23 mouse cellular contexts compared by ENCODE assay signal in the genomic region with DNA sequence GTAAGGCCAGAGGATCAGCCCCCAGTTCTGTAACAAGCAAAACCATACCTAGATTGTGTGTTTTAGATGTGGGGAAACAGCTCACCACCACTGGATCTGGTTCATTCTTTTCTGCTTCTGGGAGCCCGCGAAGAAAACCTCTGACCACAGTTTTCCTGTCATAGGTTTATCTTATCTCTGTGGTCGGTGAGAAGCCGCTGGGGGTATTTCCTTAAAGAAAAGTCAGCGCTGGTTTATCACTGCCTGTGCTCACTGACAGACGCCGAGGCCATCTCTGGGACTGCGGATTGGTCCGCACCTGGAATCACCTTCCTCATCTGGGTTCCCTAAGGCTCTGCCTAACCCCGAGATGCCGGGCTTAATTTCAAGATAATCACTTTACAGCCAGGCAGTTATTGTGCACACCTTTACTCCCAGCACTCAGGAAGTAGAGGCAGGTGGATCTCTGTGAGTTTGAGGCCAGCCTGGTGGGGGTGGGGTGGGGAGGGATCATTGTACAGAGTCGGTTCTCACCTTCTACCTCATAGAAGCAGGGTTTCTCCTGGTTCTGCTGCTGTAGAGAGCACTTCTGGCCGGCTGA. TPM values are rescaled to one million over a fixed set of nuclear protein-coding genes. Genes with fewer than 3 reads are reported as not detected.
DNase-seq lines count a peak whose midpoint lies in the region; ATAC-seq and TF ChIP-seq lines count a peak whose summit lies in the region.
"Had no signal": no experiment of that assay in that cellular context is flagged by ENCODE, and none has a peak within 500 bp of the region (broad histone marks: within the 10 kb centered on the region; RNA-seq: fewer than 3 reads in every experiment).

No protein-coding gene starts in this region.

- WGBS in intestine, embryonic 15.5 days = 55% methylated on average over 13 of the region's 13 CpGs
- WGBS in thymus, adult 2 months = 5% methylated on average over 13 of the region's 13 CpGs
- WGBS in forebrain, embryonic 12.5 days = 89% methylated on average over 13 of the region's 13 CpGs

- peak; percentile 15 to 22 for DNase-seq in spleen, postnatal 36 days (ENCODE audit: low spot score in 2 of 2)
- DNase-seq in spleen, postnatal 10 days (ENCODE audit: low spot score in 2 of 2) = no peak
- DNase-seq in thymus, adult 2 months = peak; percentile 60
- DNase-seq in right cerebral cortex, postnatal 14 days = no peak
- no peak for DNase-seq in cerebellum, adult 8-10 months
- DNase-seq in liver = no peak
- DNase-seq: adrenal gland, postnatal 36 days; cerebellum, adult 9-11 months; embryo, embryonic 11 days; kidney, adult 11 months; kidney, postnatal 14 days; layer of hippocampus, adult 9-11 months; lung, adult 18-20 months; lung, postnatal 4 days; retina, postnatal 1 day had no signal

- no peak overlapping the region for H3K4me2 ChIP-seq in intestine, embryonic 15.5 days (replicated peaks)
- H3K4me2 ChIP-seq in forebrain, embryonic 12.5 days = no peak overlapping the region
- H3K4me2 ChIP-seq: forebrain, embryonic 13.5 days; heart, embryonic 12.5 days; limb, embryonic 15.5 days; neural tube, embryonic 13.5 days had no signal

- no peaks in the 10 kb centered on the region for H3K4me1 ChIP-seq in intestine, embryonic 15.5 days (replicated peaks)
- peaks cover 9% of the 10 kb centered on the region for H3K4me1 ChIP-seq in thymus, adult 2 months (replicated peaks; ENCODE audit: control insufficient read depth, insufficient read depth, low read length)
- no peaks in the 10 kb centered on the region for H3K4me1 ChIP-seq in forebrain, embryonic 12.5 days
- H3K4me1 ChIP-seq: forebrain, embryonic 13.5 days; heart, embryonic 12.5 days; limb, embryonic 15.5 days; neural tube, embryonic 13.5 days had no signal

- no peak for TF ChIP-seq POLR2A in thymus, adult 2 months (IDR thresholded peaks at IDR 0.05; ENCODE audit: control insufficient read depth, extremely low read depth, insufficient read depth, low read length, poor library complexity)

- no peak overlapping the region for H3K4me3 ChIP-seq in intestine, embryonic 15.5 days (replicated peaks)
- no peak overlapping the region for H3K4me3 ChIP-seq in thymus, adult 2 months (ENCODE audit: control insufficient read depth, insufficient read depth, low read length)
- H3K4me3 ChIP-seq in forebrain, embryonic 12.5 days (replicated peaks) = no peak overlapping the region
- H3K4me3 ChIP-seq: forebrain, embryonic 13.5 days; heart, embryonic 12.5 days; limb, embryonic 15.5 days; neural tube, embryonic 13.5 days had no signal

- H3K27ac ChIP-seq in intestine, embryonic 15.5 days = no peak overlapping the region
- H3K27ac ChIP-seq in thymus, adult 2 months (ENCODE audit: control insufficient read depth, insufficient read depth, low read length) = no peak overlapping the region
- no peak overlapping the region for H3K27ac ChIP-seq in forebrain, embryonic 12.5 days
- H3K27ac ChIP-seq: forebrain, embryonic 13.5 days; limb, embryonic 15.5 days; neural tube, embryonic 13.5 days had no signal

- TF ChIP-seq CTCF in thymus, adult 2 months (IDR thresholded peaks at IDR 0.05; ENCODE audit: borderline replicate concordance, control insufficient read depth, extremely low read depth, insufficient read depth, low read length, poor library complexity) = no peak

- no peak overlapping the region for H3K9ac ChIP-seq in intestine, embryonic 15.5 days
- H3K9ac ChIP-seq in forebrain, embryonic 12.5 days = no peak overlapping the region
- H3K9ac ChIP-seq: forebrain, embryonic 13.5 days; heart, embryonic 12.5 days; limb, embryonic 15.5 days; neural tube, embryonic 13.5 days had no signal

- H3K27me3 ChIP-seq in intestine, embryonic 15.5 days (replicated peaks) = no peaks in the 10 kb centered on the region
- no peaks in the 10 kb centered on the region for H3K27me3 ChIP-seq in thymus, adult 2 months (ENCODE audit: control insufficient read depth, insufficient read depth, low read length)
- no peaks in the 10 kb centered on the region for H3K27me3 ChIP-seq in forebrain, embryonic 12.5 days
- H3K27me3 ChIP-seq: forebrain, embryonic 13.5 days; heart, embryonic 12.5 days; limb, embryonic 15.5 days; neural tube, embryonic 13.5 days had no signal

- ATAC-seq in intestine, embryonic 15.5 days = peak; percentile 45; the same call in 1 of the 2 replicates
- ATAC-seq in forebrain, embryonic 12.5 days (ENCODE audit: low FRiP score) = no peak
- ATAC-seq: forebrain, embryonic 13.5 days; midbrain, embryonic 16.5 days had no signal

- no peaks in the 10 kb centered on the region for H3K36me3 ChIP-seq in intestine, embryonic 15.5 days
- H3K36me3 ChIP-seq in thymus, adult 2 months (ENCODE audit: control insufficient read depth, insufficient read depth, low read length) = no peaks in the 10 kb centered on the region
- H3K36me3 ChIP-seq in forebrain, embryonic 12.5 days (replicated peaks) = no peaks in the 10 kb centered on the region
- H3K36me3 ChIP-seq: heart, embryonic 12.5 days; limb, embryonic 15.5 days; neural tube, embryonic 13.5 days had no signal

- no peaks in the 10 kb centered on the region for H3K9me3 ChIP-seq in intestine, embryonic 15.5 days
- H3K9me3 ChIP-seq in forebrain, embryonic 12.5 days = peaks cover 3% of the 10 kb centered on the region; the same call in 1 of the 2 replicates
- H3K9me3 ChIP-seq: forebrain, embryonic 13.5 days; limb, embryonic 15.5 days had no signal

RNA-seq across cellular contexts. Expression of a gene that starts 14.4 kb away (rescaled TPM):
- polyA plus RNA-seq in intestine, embryonic 15.5 days (2015; fragmentation: Nextera tagmentation; extraction: Ambion mirVana) = 0.03 and 0.10 TPM in 2 replicates
- polyA plus RNA-seq in thymus, adult 2 months (2012; rRNA removed) = not detected in 2 replicates
- 0.05 TPM in 1 of 2 replicates, not detected in the other for polyA plus RNA-seq in forebrain, embryonic 12.5 days (2016; fragmentation: Nextera tagmentation; extraction: Ambion mirVana)
- polyA plus RNA-seq: forebrain, embryonic 13.5 days; heart, embryonic 12.5 days; limb, embryonic 15.5 days; midbrain, embryonic 16.5 days; spleen, adult 2 months had no signal

RNA-seq across cellular contexts. Expression of a gene that starts 20.2 kb away (rescaled TPM):
- 30.6 and 34.9 TPM in 2 replicates for polyA plus RNA-seq in intestine, embryonic 15.5 days (2015; fragmentation: Nextera tagmentation; extraction: Ambion mirVana)
- polyA plus RNA-seq in thymus, adult 2 months (2012; rRNA removed) = 16.1 and 17.6 TPM in 2 replicates
- 52.3 and 54.8 TPM in 2 replicates for polyA plus RNA-seq in forebrain, embryonic 12.5 days (2016; fragmentation: Nextera tagmentation; extraction: Ambion mirVana)

RNA-seq across cellular contexts. Expression of a gene that starts 47.5 kb away (rescaled TPM):
- 7.0 and 8.4 TPM in 2 replicates for polyA plus RNA-seq in intestine, embryonic 15.5 days (2015; fragmentation: Nextera tagmentation; extraction: Ambion mirVana)
- polyA plus RNA-seq in thymus, adult 2 months (2012; rRNA removed) = 6.4 and 7.5 TPM in 2 replicates
- polyA plus RNA-seq in forebrain, embryonic 12.5 days (2016; fragmentation: Nextera tagmentation; extraction: Ambion mirVana) = 17.5 and 17.9 TPM in 2 replicates

RNA-seq across cellular contexts. Expression of a gene that starts 47.8 kb away (rescaled TPM):
- not detected in 2 replicates for polyA plus RNA-seq in intestine, embryonic 15.5 days (2015; fragmentation: Nextera tagmentation; extraction: Ambion mirVana)
- polyA plus RNA-seq in thymus, adult 2 months (2012; rRNA removed) = 0.08 TPM in 1 of 2 replicates, not detected in the other
- not detected in 2 replicates for polyA plus RNA-seq in forebrain, embryonic 12.5 days (2016; fragmentation: Nextera tagmentation; extraction: Ambion mirVana)
- polyA plus RNA-seq: forebrain, embryonic 13.5 days; heart, embryonic 12.5 days; limb, embryonic 15.5 days; midbrain, embryonic 16.5 days; neural tube, embryonic 13.5 days; spleen, adult 2 months had no signal

Comparison
In these comparisons a context has a peak if more than half of its experiments do, and no peak if none do; other contexts are left out.
1. DNase-seq: peak in spleen, postnatal 36 days (2 of 2) and thymus, adult 2 months (single experiment); none in spleen, postnatal 10 days (0 of 2), right cerebral cortex, postnatal 14 days (single experiment), cerebellum, adult 8-10 months (single experiment) and liver (single experiment).